Mouse (Mus musculus): ENCODE measurements around the gene Sik2. TPM values are rescaled to one million over a fixed set of nuclear protein-coding genes. Genes with fewer than 3 reads are reported as not detected.

Gene Sik2
- total and polyA plus RNA-seq, 3 experiments: 7.5 to 12.1 TPM; not detected in 1

DNA sequence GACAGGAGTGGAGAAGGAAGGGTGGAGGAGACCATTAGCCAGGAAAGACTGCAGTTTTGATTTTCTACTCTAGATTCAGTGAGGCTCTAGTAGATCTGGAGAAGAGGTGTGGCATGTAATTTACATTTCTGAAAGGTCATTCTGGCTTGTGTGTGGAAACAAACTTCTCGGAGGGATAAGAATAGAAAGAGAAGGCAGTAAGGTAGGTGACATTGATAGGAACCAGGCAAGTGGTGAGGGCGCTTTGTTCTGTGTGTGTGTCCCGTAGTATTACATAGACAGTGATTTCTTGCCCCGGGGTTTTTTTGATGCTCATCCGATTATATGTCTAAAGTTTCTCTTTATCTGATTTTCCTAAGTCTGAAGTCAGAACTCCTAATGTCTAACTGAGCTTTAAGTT lies 144.0 kb downstream of the Sik2 start:
- DNase-seq (ENCODE audit: low read depth, low spot score): no peak
- TF ChIP-seq POLR2A (IDR thresholded peaks at IDR 0.05; ENCODE audit: control insufficient read depth in 1 of 2, insufficient read depth in 1 of 2, low read depth in 1 of 2, low read length in 2 of 2, poor library complexity in 1 of 2): 0 out of 4 replicates have a peak, but pooled peaks of 1 of the 2 experiments have one; percentile 14
- TF ChIP-seq TCF12 (IDR thresholded peaks at IDR 0.05; ENCODE audit: low read depth, low read length): no peak
- Histone ChIP-seq H3K27me3 (ENCODE audit: control insufficient read depth in 1 of 2, insufficient read depth in 2 of 2, low read length in 2 of 2) (no peaks in the 10 kb centered on the region), H3K36me3 (ENCODE audit: control insufficient read depth in 1 of 2, insufficient read depth in 2 of 2, low read length in 2 of 2) (peaks cover 0 to 35% of the 10 kb centered on the region in 2 experiments; a peak in 2 of 4 replicates), H3K27ac (ENCODE audit: control insufficient read depth, low read depth, low read length) (no peak overlapping the region), H3K4me3 (ENCODE audit: control insufficient read depth in 1 of 2, insufficient read depth in 1 of 2, low read depth in 2 of 2, low read length in 2 of 2) (no peak overlapping the region), H3K9me3 (replicated peaks; ENCODE audit: insufficient read depth, low read length) (no peaks in the 10 kb centered on the region), H3K79me2 (ENCODE audit: control insufficient read depth, insufficient read depth, low read length, poor library complexity) (no peaks in the 10 kb centered on the region; the same call in 1 of the 2 replicates), H3K4me1 (ENCODE audit: control insufficient read depth in 1 of 2, insufficient read depth in 2 of 2, low read length in 2 of 2) (no peaks in the 10 kb centered on the region), H3K9ac (ENCODE audit: control insufficient read depth, low read depth, low read length, poor library complexity, severe bottlenecking) (no peak overlapping the region)

DNA sequence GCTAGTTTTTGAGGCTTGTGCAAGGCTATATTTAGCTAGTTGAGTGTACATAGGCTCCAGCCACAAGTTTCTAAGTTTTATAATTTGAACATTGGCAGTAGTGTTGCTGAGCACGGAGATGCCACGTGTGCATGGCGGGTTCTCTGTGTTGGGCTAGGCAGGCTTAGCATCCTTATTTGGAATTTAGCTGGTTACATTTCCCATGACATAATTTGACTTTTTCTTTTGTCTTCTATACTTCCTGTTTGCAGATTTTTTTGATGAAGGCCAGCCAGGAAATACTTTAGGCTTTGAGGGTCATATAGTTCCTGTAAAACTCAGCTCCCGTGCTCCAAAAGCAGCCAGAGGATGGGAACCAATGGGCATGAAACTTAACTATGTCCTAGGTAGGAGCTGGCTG lies 145.0 kb downstream of the Sik2 start:
- Histone ChIP-seq H3K79me2 (ENCODE audit: control insufficient read depth, insufficient read depth, low read length, poor library complexity) (peaks cover 6% of the 10 kb centered on the region; the same call in 1 of the 2 replicates), H3K9ac (ENCODE audit: control insufficient read depth, low read depth, low read length, poor library complexity, severe bottlenecking) (no peak overlapping the region), H3K36me3 (ENCODE audit: control insufficient read depth in 1 of 2, insufficient read depth in 2 of 2, low read length in 2 of 2) (peaks cover 0 to 35% of the 10 kb centered on the region in 2 experiments; a peak in 2 of 4 replicates), H3K27ac (ENCODE audit: control insufficient read depth, low read depth, low read length) (no peak overlapping the region), H3K27me3 (ENCODE audit: control insufficient read depth in 1 of 2, insufficient read depth in 2 of 2, low read length in 2 of 2) (no peaks in the 10 kb centered on the region), H3K9me3 (replicated peaks; ENCODE audit: insufficient read depth, low read length) (no peaks in the 10 kb centered on the region), H3K4me3 (ENCODE audit: control insufficient read depth in 1 of 2, insufficient read depth in 1 of 2, low read depth in 2 of 2, low read length in 2 of 2) (no peak overlapping the region), H3K4me1 (ENCODE audit: control insufficient read depth in 1 of 2, insufficient read depth in 2 of 2, low read length in 2 of 2) (no peaks in the 10 kb centered on the region)
- no peak for DNase-seq (ENCODE audit: low read depth, low spot score)
- no peak for TF ChIP-seq SMC3 (IDR thresholded peaks at IDR 0.05; ENCODE audit: low read depth, low read length)
- no peak for TF ChIP-seq ELF1 (IDR thresholded peaks at IDR 0.05; ENCODE audit: low read depth, low read length)
- no peak for TF ChIP-seq POLR2A (IDR thresholded peaks at IDR 0.05; ENCODE audit: control insufficient read depth in 1 of 2, insufficient read depth in 1 of 2, low read depth in 1 of 2, low read length in 2 of 2, poor library complexity in 1 of 2)
- TF ChIP-seq NELFE (IDR thresholded peaks at IDR 0.05; ENCODE audit: low read depth, low read length): no peak
- no peak for TF ChIP-seq TAL1 (IDR thresholded peaks at IDR 0.05; ENCODE audit: low read length)
- no peak for TF ChIP-seq E2F4 (IDR thresholded peaks at IDR 0.05; ENCODE audit: borderline replicate concordance, low read depth, low read length)
- TF ChIP-seq MYC (IDR thresholded peaks at IDR 0.05; ENCODE audit: low read depth, low read length): no peak

DNA sequence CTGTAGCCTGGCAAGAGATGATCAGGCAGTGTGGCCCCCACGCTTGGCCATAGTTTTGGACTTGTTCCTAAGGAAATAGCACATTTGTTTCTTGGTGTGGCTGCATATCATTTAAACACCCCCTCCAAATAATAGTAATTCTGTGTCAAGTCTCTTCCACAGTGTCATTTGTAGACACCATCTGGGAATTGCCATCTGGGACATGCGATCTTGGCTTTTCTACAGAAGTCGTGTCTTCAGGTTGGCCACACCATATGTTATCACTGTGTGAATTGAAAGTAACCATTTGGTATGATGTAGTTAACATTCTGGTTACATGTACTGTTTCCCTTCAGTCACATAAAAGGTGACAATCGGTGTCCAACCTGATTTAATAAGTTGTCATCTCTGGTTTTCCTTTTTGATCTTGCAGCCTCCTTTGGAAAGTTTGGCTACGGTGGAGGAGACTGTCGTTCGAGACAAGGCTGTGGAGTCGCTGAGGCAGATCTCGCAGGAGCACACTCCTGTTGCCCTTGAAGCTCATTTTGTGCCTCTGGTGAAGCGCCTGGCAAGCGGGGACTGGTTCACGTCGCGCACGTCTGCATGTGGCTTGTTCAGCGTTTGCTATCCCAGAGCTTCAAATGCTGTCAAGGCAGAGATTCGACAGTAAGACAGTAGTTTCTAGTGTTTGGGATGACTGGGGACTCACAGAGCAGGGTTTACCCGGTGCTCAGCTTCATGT lies 147.6 kb downstream of the Sik2 start:
- no peak overlapping the region for H3K4me3 ChIP-seq (ENCODE audit: control insufficient read depth in 1 of 2, insufficient read depth in 1 of 2, low read depth in 2 of 2, low read length in 2 of 2)
- H3K27ac ChIP-seq (ENCODE audit: control insufficient read depth, low read depth, low read length): no peak overlapping the region
- no peak overlapping the region for H3K9ac ChIP-seq (ENCODE audit: control insufficient read depth, low read depth, low read length, poor library complexity, severe bottlenecking)
- peaks cover 4 to 24% of the 10 kb centered on the region in 2 experiments for H3K36me3 ChIP-seq (ENCODE audit: control insufficient read depth in 1 of 2, insufficient read depth in 2 of 2, low read length in 2 of 2)
- no peaks in the 10 kb centered on the region; a peak in 1 of 4 replicates for H3K4me1 ChIP-seq (ENCODE audit: control insufficient read depth in 1 of 2, insufficient read depth in 2 of 2, low read length in 2 of 2)
- H3K9me3 ChIP-seq (replicated peaks; ENCODE audit: insufficient read depth, low read length): no peaks in the 10 kb centered on the region
- TF ChIP-seq KAT2A (conservative IDR thresholded peaks at IDR 0.05; ENCODE audit: low read depth, low read length): no peak
- no peak for TF ChIP-seq ZMIZ1 (IDR thresholded peaks at IDR 0.05; ENCODE audit: low read depth, low read length)
- TF ChIP-seq BHLHE40 (IDR thresholded peaks at IDR 0.05; ENCODE audit: borderline replicate concordance, low read depth, low read length): no peak
- TF ChIP-seq MAX (IDR thresholded peaks at IDR 0.05; ENCODE audit: low read length): no peak
- no peak for TF ChIP-seq ZKSCAN1 (IDR thresholded peaks at IDR 0.05; ENCODE audit: low read depth, low read length)
- H3K79me2 ChIP-seq (ENCODE audit: control insufficient read depth, insufficient read depth, low read length, poor library complexity): peaks cover 25% of the 10 kb centered on the region
- no peaks in the 10 kb centered on the region for H3K27me3 ChIP-seq (ENCODE audit: control insufficient read depth in 1 of 2, insufficient read depth in 2 of 2, low read length in 2 of 2)
- no peak for DNase-seq (ENCODE audit: low read depth, low spot score)

Data from MEL (cell line).